Mouse (Mus musculus) heart, adult 10 weeks (tissue): ENCODE measurements around the gene D330020A13Rik. TPM values are rescaled to one million over a fixed set of nuclear protein-coding genes. Genes with fewer than 3 reads are reported as not detected.

ENCODE experiments used
- polyA plus RNA-seq: library from polyadenylated mRNA; stranded (reverse); fragments of 350-450 nt; fragmentation: Illumina TruSeq; extraction: RNeasy Lipid Tissue Mini Kit (QIAGEN cat#74804); gene quantifications from one replicate; pipeline ENCODE4 v1.2.3, GENCODE M21; 2014; ENCODE audit warnings: low read depth, low replicate concordance

The D330020A13Rik gene
- not detected for polyA plus RNA-seq

DNA sequence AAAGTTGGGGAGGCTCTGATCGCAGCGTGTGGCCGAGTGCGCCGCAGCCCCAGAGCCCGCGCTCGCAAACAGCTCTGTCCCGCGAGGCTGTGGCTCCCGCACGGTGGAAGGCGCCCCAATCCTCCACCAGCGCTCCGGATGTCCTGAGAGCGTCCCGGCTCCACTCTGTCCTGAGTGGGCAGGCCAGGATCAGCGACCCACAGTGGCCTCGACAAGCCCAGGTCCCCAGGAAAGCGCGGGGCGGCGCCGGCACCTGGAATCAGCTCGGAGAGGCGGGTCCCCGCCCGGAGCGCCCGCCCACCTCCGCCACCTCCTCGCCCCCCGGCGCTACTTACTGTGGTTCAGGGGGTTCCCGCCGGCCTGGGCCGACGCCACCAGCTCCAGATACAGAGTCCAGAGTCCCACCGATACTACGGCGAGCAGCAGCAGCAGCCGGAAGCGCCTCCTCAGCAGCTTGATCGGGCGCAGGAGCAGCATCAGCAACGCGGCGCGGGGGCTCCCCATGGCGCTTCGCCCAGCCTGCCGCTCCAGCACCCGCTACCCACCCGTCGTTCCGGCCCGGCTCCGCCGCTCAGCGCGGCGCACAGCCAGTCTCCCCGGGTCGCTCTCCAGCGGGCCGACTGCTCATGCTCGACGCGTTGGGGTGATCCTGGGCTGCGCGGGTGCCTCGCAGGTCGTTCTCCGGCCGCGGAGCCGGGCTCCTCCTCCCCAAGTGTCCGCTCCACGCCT lies at the start of gene D330020A13Rik, which contains the start of gene B4galnt3:
TSS of gene D330020A13Rik (plus strand) at position 309 of the 729 bp plus-strand sequence.
TSS of gene B4galnt3 (minus strand) at position 504 of the 729 bp plus-strand sequence.

Other genes with a start within 250 kb of the D330020A13Rik start
- not detected for gene Ninj2, start 201.0 kb upstream of the D330020A13Rik start, polyA plus RNA-seq
- gene B4galnt3, start 195 bp downstream of the D330020A13Rik start, polyA plus RNA-seq = 0.18 TPM
- 15.8 TPM for gene Kdm5a, start 69.8 kb downstream of the D330020A13Rik start, polyA plus RNA-seq
- gene Ccdc77, start 70.0 kb downstream of the D330020A13Rik start, polyA plus RNA-seq = 8.7 TPM
- 3.0 TPM for gene Il17ra, start 168.9 kb downstream of the D330020A13Rik start, polyA plus RNA-seq
- not detected for gene Tmem121b, start 199.4 kb downstream of the D330020A13Rik start, polyA plus RNA-seq
- 30.8 TPM for gene Hdhd5, start 237.0 kb downstream of the D330020A13Rik start, polyA plus RNA-seq